Mouse (Mus musculus) testis, adult 2 months (tissue): ENCODE results near the gene Gcc2. TPM values are rescaled to one million over a fixed set of nuclear protein-coding genes. Genes with fewer than 3 reads are reported as not detected.
"Not testable (repeated sequence)": the region's sequence is repeated elsewhere in the genome, so short reads cannot be mapped to it uniquely, and the experiment has no call there.

Source experiments
- H3K27ac ChIP-seq: fragments of 200-500 bp; 2 replicates; pipeline ENCODE4 v1.5.1; 2012; ENCODE audit warnings: low read depth, low read length; ENCODE audit not compliant: control insufficient read depth, insufficient read depth
- H3K27me3 ChIP-seq: fragments of 200-500 bp; 2 replicates; pipeline ENCODE4 v1.6.1; 2012; ENCODE audit warnings: mild to moderate bottlenecking, low read length, moderate library complexity; ENCODE audit not compliant: control insufficient read depth, insufficient read depth
- H3K36me3 ChIP-seq: fragments of 200-500 bp; 2 replicates; pipeline ENCODE4 v1.6.1; 2012; ENCODE audit warnings: mild to moderate bottlenecking, low read length; ENCODE audit not compliant: control insufficient read depth, insufficient read depth
- H3K4me1 ChIP-seq: fragments of 200-500 bp; 2 replicates; pipeline ENCODE4 v1.6.1; 2012; ENCODE audit warnings: low read length; ENCODE audit not compliant: control insufficient read depth, insufficient read depth
- H3K4me3 ChIP-seq: fragments of 200-500 bp; 2 replicates; pipeline ENCODE4 v1.5.1; 2012; ENCODE audit warnings: low read depth, mild to moderate bottlenecking, low read length, moderate library complexity, mixed read lengths; ENCODE audit not compliant: control insufficient read depth
- CTCF ChIP-seq: fragments of 200-500 bp; IDR thresholded peaks from 2 replicates; pipeline ENCODE4 v1.5.1; 2012; ENCODE audit warnings: low read depth, mild to moderate bottlenecking, inconsistent platforms, low read length, moderate library complexity; ENCODE audit not compliant: control insufficient read depth, insufficient read depth, insufficient replicate concordance
- POLR2A ChIP-seq: fragments of 200-500 bp; IDR thresholded peaks from 2 replicates; pipeline ENCODE4 v1.6.1; 2012; ENCODE audit warnings: low read depth, mild to moderate bottlenecking, inconsistent platforms, low read length, moderate library complexity; ENCODE audit not compliant: control insufficient read depth
- polyA plus RNA-seq: library from polyadenylated mRNA; depleted of rRNA; stranded (reverse); fragments of >200 nt; gene quantifications from 2 replicates; pipeline ENCODE4 v1.2.3, GENCODE M21; 2012

Gene Gcc2
- polyA plus RNA-seq, 1 experiment, result 17.3 TPM

DNA sequence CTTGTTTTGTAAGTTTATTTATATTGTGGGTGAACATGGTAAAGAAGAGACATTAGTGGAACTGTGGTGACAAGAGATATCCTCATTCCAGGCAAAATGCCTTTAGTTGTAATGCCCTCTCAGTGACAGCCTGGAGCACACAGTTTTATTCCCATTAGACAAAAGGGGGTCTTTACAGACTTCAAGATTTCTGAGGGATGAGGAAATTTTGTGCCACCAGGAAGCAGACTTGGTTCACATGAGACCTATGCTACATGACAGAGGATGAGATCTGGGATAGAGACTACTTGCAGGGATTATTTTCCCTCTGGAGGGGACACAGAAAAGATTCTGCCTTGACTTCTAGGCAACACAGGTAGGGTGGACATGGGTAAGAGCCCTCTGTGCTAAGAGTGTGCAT lies 40.8 kb upstream of the Gcc2 start:
- Histone ChIP-seq H3K4me3 (peak overlapping the region; percentile 23; the same call in 1 of the 2 replicates), H3K27me3 (no peaks in the 10 kb centered on the region), H3K36me3 (no peaks in the 10 kb centered on the region), H3K4me1 (no peaks in the 10 kb centered on the region), H3K27ac (no peak overlapping the region)
- TF ChIP-seq CTCF, result no peak
- no peak for TF ChIP-seq POLR2A

DNA sequence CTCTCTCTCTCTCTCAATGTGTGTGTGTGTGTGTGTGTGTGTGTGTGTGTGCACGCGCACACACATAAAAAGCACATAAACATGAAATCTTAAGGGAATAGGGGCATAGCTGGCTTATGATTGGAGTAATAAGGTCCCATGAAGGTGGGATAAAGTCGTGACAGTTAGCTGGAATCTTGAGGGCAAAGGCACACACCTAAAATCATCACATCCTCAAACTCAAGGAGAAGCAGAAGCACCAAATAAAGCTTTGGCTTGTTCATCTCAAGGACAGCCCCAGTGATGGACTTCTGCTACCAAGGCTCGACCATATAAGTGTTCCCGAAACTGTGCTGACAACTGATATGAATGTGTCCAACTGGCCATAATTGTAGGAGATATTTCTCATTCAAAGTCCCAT lies 40.4 kb upstream of the Gcc2 start:
- Histone ChIP-seq H3K27me3 (no peaks in the 10 kb centered on the region), H3K27ac (no peak overlapping the region), H3K4me3 (peak overlapping the region; percentile 23; the same call in 1 of the 2 replicates), H3K4me1 (no peaks in the 10 kb centered on the region), H3K36me3 (no peaks in the 10 kb centered on the region)
- TF ChIP-seq CTCF, result no peak
- no peak for TF ChIP-seq POLR2A

DNA sequence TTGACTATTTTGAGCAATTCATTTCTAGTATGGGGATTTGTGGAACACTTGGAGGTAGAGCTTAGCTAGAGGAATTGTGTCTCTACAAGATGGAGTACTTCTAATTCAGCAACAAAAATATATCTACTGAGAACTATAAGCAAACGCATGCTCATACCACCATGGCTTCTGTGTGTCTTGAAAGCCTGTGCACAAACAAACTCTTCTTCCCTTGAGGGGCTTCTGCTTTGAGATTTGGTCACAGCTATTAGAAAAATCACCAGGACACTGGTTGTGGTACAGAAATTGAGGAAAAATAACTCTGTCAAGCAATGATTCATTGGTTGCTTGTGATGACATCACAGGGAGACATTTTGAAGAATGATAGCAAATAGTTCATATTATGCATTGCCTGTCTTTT lies 39.9 kb upstream of the Gcc2 start:
- TF ChIP-seq POLR2A, result no peak
- TF ChIP-seq CTCF, result no peak
- Histone ChIP-seq H3K27ac (no peak overlapping the region), H3K4me1 (no peaks in the 10 kb centered on the region), H3K36me3 (no peaks in the 10 kb centered on the region), H3K27me3 (no peaks in the 10 kb centered on the region), H3K4me3 (no peak overlapping the region)

DNA sequence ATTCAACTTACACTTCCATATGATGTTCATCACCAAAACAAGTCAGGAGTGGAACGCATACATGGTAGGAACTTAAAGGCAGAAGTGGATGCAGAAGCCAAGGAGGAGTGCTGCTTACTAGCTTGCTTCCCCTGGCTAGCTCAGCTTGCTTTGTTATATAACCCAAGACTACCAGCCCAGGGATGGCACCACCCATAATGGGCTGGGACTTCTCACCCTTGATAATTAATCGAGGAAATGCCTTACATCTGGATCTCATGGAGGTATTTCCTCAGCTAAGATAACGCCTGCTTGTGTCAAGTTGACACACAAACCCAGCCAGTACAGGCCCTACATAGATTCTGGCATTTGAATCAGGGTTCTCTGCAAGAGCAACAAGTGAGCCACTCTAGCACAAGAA lies 37.9 kb upstream of the Gcc2 start:
- no peaks in the 10 kb centered on the region for H3K27me3 ChIP-seq
- no peak overlapping the region for H3K4me3 ChIP-seq
- H3K36me3 ChIP-seq, result no peaks in the 10 kb centered on the region
- H3K27ac ChIP-seq, result no peak overlapping the region
- TF ChIP-seq CTCF (no peak), POLR2A (no peak)
- no peaks in the 10 kb centered on the region for H3K4me1 ChIP-seq

DNA sequence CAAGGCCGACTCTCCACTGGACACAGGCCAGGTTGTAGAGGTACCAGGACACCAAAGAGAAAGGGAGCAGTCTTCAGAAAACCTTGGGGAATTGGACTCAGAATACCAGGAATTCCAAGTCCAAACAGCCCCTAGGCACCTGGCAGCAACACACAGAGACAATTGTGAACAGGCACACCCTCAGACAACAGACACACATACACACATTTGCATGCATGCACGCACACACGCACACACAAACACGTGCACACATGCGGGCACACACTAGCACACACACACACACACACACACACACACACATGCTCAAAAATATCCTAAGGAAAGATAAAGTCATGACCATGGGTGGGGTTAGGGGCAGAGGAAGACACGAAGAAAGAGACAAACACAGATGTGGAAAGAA lies 34.6 kb upstream of the Gcc2 start:
- no peak overlapping the region for H3K4me3 ChIP-seq
- TF ChIP-seq CTCF (no peak), POLR2A (0 out of 2 replicates have a peak, but pooled peaks have one; percentile 26)
- no peaks in the 10 kb centered on the region for H3K27me3 ChIP-seq
- no peak overlapping the region for H3K27ac ChIP-seq
- no peaks in the 10 kb centered on the region for H3K4me1 ChIP-seq
- no peaks in the 10 kb centered on the region for H3K36me3 ChIP-seq

DNA sequence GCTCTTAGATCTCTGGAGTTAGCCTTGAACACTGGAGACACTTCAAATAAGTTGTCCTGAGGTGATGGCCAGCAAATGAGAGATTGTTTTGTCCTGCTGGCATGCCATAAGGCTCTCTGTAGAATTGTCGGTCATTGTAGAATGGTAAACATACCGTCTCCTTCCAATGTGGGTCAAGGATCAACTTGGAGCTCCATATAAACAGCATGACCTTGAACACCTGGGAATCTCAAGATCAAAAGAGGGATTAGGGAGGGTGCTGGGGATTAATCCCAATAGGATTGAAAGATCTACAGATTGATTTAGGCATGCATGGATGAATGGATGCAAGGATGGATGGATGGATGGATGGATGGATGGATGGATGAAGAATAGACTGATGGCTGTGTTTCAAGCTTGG lies 33.7 kb upstream of the Gcc2 start:
- not testable (repeated sequence) for H3K27me3 ChIP-seq, H3K27ac ChIP-seq, H3K4me3 ChIP-seq

DNA sequence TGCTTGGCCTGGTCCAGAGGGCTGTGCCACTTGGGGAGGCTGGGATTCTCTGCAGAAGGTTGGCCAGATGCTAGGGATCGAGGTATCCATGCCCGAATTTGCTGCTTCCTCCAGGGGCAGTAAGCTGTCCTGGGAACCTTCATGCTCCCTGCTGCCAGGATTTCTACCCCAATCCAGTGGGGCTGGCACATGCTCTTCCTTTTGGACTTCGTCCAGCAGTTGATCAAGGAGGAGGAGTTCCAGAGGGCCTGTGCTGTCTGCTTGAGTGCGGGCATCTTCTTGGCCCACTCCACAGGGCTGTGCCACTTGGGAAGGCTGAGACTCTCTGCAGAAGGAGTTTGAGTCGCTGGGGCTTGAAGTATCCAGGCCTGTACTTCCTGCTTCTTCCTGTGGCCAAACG lies 32.1 kb upstream of the Gcc2 start:
- not testable (repeated sequence) for H3K4me3 ChIP-seq, H3K27me3 ChIP-seq, H3K36me3 ChIP-seq, H3K27ac ChIP-seq, H3K4me1 ChIP-seq

More for the DNA sequence above, 33.7 kb upstream of the Gcc2 start:
- H3K4me1 ChIP-seq, H3K36me3 ChIP-seq: not testable (repeated sequence)

DNA sequence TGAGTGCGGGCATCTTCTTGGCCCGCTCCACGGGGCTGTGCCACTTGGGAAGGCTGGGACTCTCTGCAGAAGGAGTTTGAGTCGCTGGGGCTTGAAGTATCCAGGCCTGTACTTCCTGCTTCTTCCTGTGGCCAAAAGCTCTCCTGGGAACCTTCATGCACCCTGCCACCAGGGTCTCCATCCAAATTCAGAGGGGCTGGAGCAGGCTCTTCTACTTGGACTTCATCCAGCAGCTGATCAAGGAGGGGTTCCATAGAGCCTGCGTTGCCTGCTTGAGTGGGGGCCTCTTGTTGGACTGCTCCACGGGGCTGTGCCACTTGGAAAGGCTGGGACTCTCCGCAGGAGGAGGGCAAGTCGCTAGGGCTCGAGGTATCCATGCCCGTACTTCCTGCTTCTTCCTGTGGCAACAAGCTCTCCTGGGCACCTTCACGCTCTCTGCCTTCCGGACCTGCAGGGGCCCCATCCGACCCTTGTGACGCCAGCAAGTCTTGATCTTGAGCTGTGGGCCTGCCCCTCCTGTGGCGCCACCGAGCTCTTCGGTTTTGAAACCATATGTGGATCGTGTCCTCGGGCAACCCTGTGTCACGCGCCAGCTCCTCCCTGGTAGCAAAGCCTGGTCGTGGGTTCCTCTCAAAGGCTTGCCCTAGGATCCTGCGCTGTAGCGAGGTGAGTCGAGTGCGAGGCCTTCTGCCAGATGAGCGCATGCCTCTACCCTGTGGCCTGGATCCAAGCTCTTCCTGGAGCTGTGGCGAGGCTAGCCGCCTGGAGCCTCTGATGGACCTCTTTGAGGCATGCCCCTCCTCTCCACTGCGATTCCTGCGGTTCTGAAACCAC lies 31.1 kb upstream of the Gcc2 start:
- not testable (repeated sequence) for H3K4me3 ChIP-seq, H3K27me3 ChIP-seq, H3K27ac ChIP-seq, H3K36me3 ChIP-seq, H3K4me1 ChIP-seq

DNA sequence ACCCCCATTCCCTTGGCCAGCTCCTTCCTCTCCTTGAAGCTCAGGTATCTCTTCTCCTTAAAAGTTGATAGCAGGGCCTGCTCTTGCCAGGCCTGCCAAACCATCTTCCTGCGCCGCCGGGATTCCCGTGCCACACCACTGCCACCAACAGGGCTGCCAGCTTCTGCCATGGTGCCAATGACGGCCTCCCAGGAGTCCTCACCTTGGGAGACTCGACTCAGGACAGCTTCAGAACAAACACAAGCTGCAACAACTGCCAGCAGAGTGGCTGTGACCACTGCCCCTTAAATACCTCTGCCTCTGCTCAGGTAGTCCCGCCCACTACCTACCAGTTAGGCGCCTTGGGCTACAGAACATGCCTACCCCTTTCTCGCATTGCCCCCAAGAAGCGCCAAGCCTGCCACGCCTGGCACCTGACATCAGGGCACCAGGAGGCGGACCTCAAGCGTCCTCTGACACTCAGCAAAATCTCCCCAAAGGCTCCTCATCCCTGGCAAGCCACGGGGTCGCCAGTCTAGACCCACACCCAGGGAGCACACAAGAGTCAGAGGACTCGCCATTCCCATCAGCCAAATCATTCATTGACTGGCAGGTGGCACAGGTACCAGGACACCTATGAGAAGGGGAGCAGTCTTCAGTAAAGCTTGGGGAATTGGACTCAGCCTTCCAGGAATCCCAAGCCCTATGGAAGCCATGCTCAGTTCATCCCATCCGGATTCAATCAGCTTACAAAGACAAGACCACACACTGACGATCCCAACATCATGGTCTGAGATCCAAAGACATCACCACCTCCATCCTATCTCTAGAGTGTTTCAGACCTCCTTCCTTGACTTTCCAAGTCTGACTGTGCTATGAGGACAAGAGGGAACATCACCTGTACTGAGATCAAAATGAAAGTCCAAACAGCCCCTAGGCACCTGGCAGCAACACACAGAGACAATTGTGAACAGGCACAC lies 30.2 kb upstream of the Gcc2 start, which contains the start of gene AW822073:
TSS of gene AW822073 (minus strand) at position 104 of the 959 bp plus-strand sequence.
- H3K27me3 ChIP-seq, H3K27ac ChIP-seq, H3K4me1 ChIP-seq, H3K36me3 ChIP-seq, H3K4me3 ChIP-seq: not testable (repeated sequence)

DNA sequence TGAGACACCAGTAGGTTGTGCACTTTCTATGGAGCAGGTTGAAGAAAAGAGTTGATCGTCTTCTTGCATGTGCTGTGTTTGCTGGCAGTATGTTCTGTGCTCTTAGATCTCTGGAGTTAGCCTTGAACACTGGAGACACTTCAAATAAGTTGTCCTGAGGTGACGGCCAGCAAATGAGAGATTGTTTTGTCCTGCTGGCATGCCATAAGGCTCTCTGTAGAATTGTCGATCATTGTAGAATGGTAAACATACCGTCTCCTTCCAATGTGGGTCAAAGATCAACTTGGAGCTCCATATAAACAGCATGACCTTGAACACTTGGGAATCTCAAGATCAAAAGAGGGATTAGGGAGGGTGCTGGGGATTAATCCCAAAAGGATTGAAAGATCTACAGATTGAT lies 28.9 kb upstream of the Gcc2 start:
- not testable (repeated sequence) for H3K4me3 ChIP-seq, H3K36me3 ChIP-seq, H3K27me3 ChIP-seq, H3K27ac ChIP-seq, H3K4me1 ChIP-seq

DNA sequence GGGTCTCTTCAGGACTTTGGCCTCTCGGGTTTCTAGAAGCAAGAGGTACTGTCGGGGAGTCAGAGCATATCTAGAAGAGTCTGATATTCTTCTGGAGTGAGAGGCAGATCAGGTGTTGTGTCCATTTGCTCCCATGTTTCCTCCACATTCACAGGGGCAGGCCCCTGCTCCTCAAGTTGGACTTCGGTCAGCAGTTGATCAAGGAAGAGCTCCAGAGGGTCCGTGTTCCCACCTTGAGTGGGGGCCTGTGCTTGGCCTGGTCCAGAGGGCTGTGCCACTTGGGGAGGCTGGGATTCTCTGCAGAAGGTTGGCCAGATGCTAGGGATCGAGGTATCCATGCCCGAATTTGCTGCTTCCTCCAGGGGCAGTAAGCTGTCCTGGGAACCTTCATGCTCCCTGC lies 27.5 kb upstream of the Gcc2 start:
- not testable (repeated sequence) for H3K4me1 ChIP-seq, H3K27me3 ChIP-seq, H3K4me3 ChIP-seq, H3K36me3 ChIP-seq, H3K27ac ChIP-seq
